Mouse (Mus musculus) CH12.LX (cell line): ENCODE results near the gene Actb. TPM values are rescaled to one million over a fixed set of nuclear protein-coding genes. Genes with fewer than 3 reads are reported as not detected.

Experiments
- DNase-seq: peaks from one replicate; pipeline ENCODE4 v3.0.0-alpha.2; 2013; ENCODE audit errors: extremely low read depth
- H3K27ac ChIP-seq: 2 replicates; pipeline ENCODE4 v1.5.1; 2012; ENCODE audit warnings: low read depth, mild to moderate bottlenecking, control low read depth, moderate library complexity; ENCODE audit not compliant: insufficient read depth
- H3K27me3 ChIP-seq: replicated peaks from 2 replicates; pipeline ENCODE3; 2012; ENCODE audit warnings: inconsistent platforms
- H3K36me3 ChIP-seq, 2 experiments: replicated peaks in 1 of 2; 2 replicates each; pipeline versions ENCODE3 to v1.6.1; 2012; ENCODE audit warnings: inconsistent platforms in 1 of 2, low read length in 1 of 2, mild to moderate bottlenecking in 1 of 2, mixed read lengths in 1 of 2, moderate library complexity in 1 of 2; ENCODE audit not compliant: control insufficient read depth in 1 of 2, insufficient read depth in 1 of 2
- H3K4me1 ChIP-seq, 2 experiments: 2 replicates each; pipeline ENCODE4 v1.6.1; 2012; ENCODE audit warnings: inconsistent platforms in 1 of 2, moderate library complexity in 1 of 2; ENCODE audit not compliant: insufficient read depth in 2 of 2, control insufficient read depth in 1 of 2
- H3K4me2 ChIP-seq: 2 replicates; pipeline ENCODE4 v1.6.1; 2012; ENCODE audit warnings: low read depth, mild to moderate bottlenecking, control low read depth; ENCODE audit not compliant: poor library complexity, insufficient read depth, severe bottlenecking
- H3K4me3 ChIP-seq, 3 experiments: fragments of 150-350 bp in 1 of 3; sonication (generic) in 1 of 3; replicated peaks in 1 of 3; 2 replicates each; pipeline versions ENCODE3 to v1.5.1; 2011 to 2012; ENCODE audit warnings: low read depth in 2 of 3, low read length in 2 of 3, mild to moderate bottlenecking in 2 of 3, moderate library complexity in 2 of 3, control low read depth in 1 of 3, improper control_type of control experiment in 1 of 3, inconsistent platforms in 1 of 3, mixed read lengths in 1 of 3; ENCODE audit not compliant: poor library complexity in 1 of 3
- H3K79me2 ChIP-seq: replicated peaks from 2 replicates; pipeline ENCODE4 v1.6.1; 2012; ENCODE audit warnings: mild to moderate bottlenecking, moderate library complexity; ENCODE audit not compliant: control insufficient read depth, poor library complexity, insufficient read depth, severe bottlenecking; ENCODE audit errors: extremely low read depth
- H3K9ac ChIP-seq: 2 replicates; pipeline ENCODE4 v1.6.1; 2012; ENCODE audit warnings: low read depth, mild to moderate bottlenecking, control low read depth, moderate library complexity; ENCODE audit not compliant: insufficient read depth
- H3K9me3 ChIP-seq: replicated peaks from 2 replicates; pipeline ENCODE3; 2012; ENCODE audit warnings: low read length, inconsistent platforms, mixed read lengths
- CHD1 ChIP-seq: IDR thresholded peaks from 2 replicates; pipeline ENCODE4 v1.6.1; 2012; ENCODE audit warnings: low read depth, low read length, improper control_type of control experiment, inconsistent platforms
- CHD2 ChIP-seq: IDR thresholded peaks from 2 replicates; pipeline ENCODE4 v1.6.1; 2011; ENCODE audit warnings: low read length, improper control_type of control experiment
- CTCF ChIP-seq, 2 experiments: IDR thresholded peaks in 1 of 2; conservative IDR thresholded peaks in 1 of 2; 2 replicates each; pipeline ENCODE4 v1.5.1; 2011 to 2012; ENCODE audit warnings: low read depth in 2 of 2, low read length in 2 of 2, improper control_type of control experiment in 1 of 2, inconsistent platforms in 1 of 2, mild to moderate bottlenecking in 1 of 2, moderate library complexity in 1 of 2
- E2F4 ChIP-seq: IDR thresholded peaks from 2 replicates; pipeline ENCODE4 v1.6.1; 2011; ENCODE audit warnings: low read depth, low read length, improper control_type of control experiment; ENCODE audit not compliant: insufficient replicate concordance
- ELF1 ChIP-seq: IDR thresholded peaks from 2 replicates; pipeline ENCODE4 v1.6.1; 2014; ENCODE audit warnings: low read depth, mild to moderate bottlenecking, inconsistent platforms, low read length, improper control_type of control experiment
- EP300 ChIP-seq: IDR thresholded peaks from 2 replicates; pipeline ENCODE4 v1.6.1; 2011; ENCODE audit warnings: low read length, improper control_type of control experiment
- GABPA ChIP-seq: IDR thresholded peaks from 2 replicates; pipeline ENCODE4 v1.6.1; 2012; ENCODE audit warnings: low read depth, low read length, improper control_type of control experiment, inconsistent platforms; ENCODE audit not compliant: insufficient replicate concordance
- IRF4 ChIP-seq: IDR thresholded peaks from 2 replicates; pipeline ENCODE4 v1.6.1; 2014; ENCODE audit warnings: low read depth, mild to moderate bottlenecking, inconsistent platforms, low read length, improper control_type of control experiment
- KAT2A ChIP-seq: IDR thresholded peaks from 2 replicates; pipeline ENCODE4 v1.6.1; 2012; ENCODE audit warnings: low read length, improper control_type of control experiment, inconsistent platforms; ENCODE audit not compliant: insufficient replicate concordance
- MAFK ChIP-seq: IDR thresholded peaks from 2 replicates; pipeline ENCODE4 v1.6.1; 2011; ENCODE audit warnings: low read length, improper control_type of control experiment; ENCODE audit not compliant: insufficient replicate concordance
- MAX ChIP-seq: IDR thresholded peaks from 2 replicates; pipeline ENCODE4 v1.6.1; 2011; ENCODE audit warnings: low read length, improper control_type of control experiment
- MYC ChIP-seq: IDR thresholded peaks from 2 replicates; pipeline ENCODE4 v1.6.1; 2011; ENCODE audit warnings: low read depth, mild to moderate bottlenecking, improper control_type of control experiment, low read length
- POLR2AphosphoS2 ChIP-seq: IDR thresholded peaks from 2 replicates; pipeline ENCODE4 v1.6.1; 2011; ENCODE audit warnings: low read depth, low read length, improper control_type of control experiment
- RAD21 ChIP-seq: IDR thresholded peaks from 2 replicates; pipeline ENCODE4 v1.6.1; 2011; ENCODE audit warnings: low read depth, mild to moderate bottlenecking, low read length, improper control_type of control experiment, moderate library complexity
- SMC3 ChIP-seq: IDR thresholded peaks from 2 replicates; pipeline ENCODE4 v1.6.1; 2011; ENCODE audit warnings: low read depth, low read length, improper control_type of control experiment
- UBTF ChIP-seq: IDR thresholded peaks from 2 replicates; pipeline ENCODE4 v1.6.1; 2012; ENCODE audit warnings: low read depth, mild to moderate bottlenecking, inconsistent platforms, low read length, improper control_type of control experiment, moderate library complexity
- ZKSCAN1 ChIP-seq: IDR thresholded peaks from 2 replicates; pipeline ENCODE4 v1.6.1; 2012; ENCODE audit warnings: low read depth, inconsistent platforms, low read length, improper control_type of control experiment, borderline replicate concordance
- ZNF384 ChIP-seq: IDR thresholded peaks from 2 replicates; pipeline ENCODE4 v1.6.1; 2012; ENCODE audit warnings: low read depth, low read length, improper control_type of control experiment, inconsistent platforms
- dilution Hi-C: fragments of 300-500 bp; cut with MboI; formaldehyde crosslinking; loops from 2 replicates; pipeline ENCODE4 v1.14.3; 2020; ENCODE audit warnings: low sequenced_read_pairs; ENCODE audit not compliant: extremely low pct_unique_long_range_greater_than_20kb, extremely low pct_ligation_motif_present
- in situ Hi-C: fragments of 300-500 bp; cut with MboI; formaldehyde crosslinking; loops from 3 replicates; pipeline ENCODE4 v1.14.3; 2019; ENCODE audit warnings: low sequenced_read_pairs, low pct_ligation_motif_present, low pct_unique_long_range_greater_than_20kb, mixed read lengths
- polyA plus RNA-seq: library from polyadenylated mRNA; unstranded; fragments of >175 nt; gene quantifications from 2 replicates; pipeline ENCODE4 v1.2.1, GENCODE M21; 2012; ENCODE audit warnings: low read depth; ENCODE audit not compliant: insufficient read length
- total RNA-seq, 2 experiments: library from RNA; depleted of rRNA; stranded (reverse); fragments of 300-350 nt in 1 of 2; fragments of >200 nt in 1 of 2; gene quantifications; 2 replicates each; pipeline ENCODE4 v1.2.3; 2012 to 2014

The Actb gene
- total and polyA plus RNA-seq, 3 experiments: 3,882 to 5,048 (median 4,756) TPM

DNA sequence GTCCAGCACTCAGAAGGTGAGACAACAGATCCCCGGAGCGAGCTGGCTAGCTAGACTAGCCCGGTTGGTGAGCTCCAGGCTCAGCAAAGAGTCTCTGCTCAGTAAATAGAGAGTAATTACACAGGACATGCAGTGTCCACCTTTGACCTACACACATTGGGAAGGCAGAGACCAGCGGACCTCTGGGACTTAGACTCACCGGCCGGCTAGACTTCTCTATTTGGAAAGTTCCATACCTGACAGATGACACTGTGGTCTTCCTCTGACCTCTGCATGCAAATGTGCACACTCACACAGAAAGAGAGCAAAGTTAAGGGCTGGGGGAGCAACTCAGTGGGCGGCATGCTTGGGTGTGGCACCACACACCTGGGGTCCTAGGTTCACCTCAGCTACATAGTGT lies 40.9 kb upstream of the Actb start (continued):
- TF ChIP-seq ELF1 (no peak), POLR2AphosphoS2 (no peak), ZKSCAN1 (no peak), MAX (peak; percentile 19; the same call in 1 of the 2 replicates), IRF4 (peak; percentile 83), MYC (peak; percentile 27; the same call in 1 of the 2 replicates), MAFK (no peak), UBTF (no peak), ZNF384 (0 out of 2 replicates have a peak, but pooled peaks have one; percentile 25), KAT2A (no peak), EP300 (peak; percentile 91), CHD2 (peak; percentile 64), CHD1 (no peak)
- TF ChIP-seq, all 38 proteins: peak for 12

GRCm38 (mm10) chr5:142944979-142945682 lies 38.6 kb upstream of the Actb start:
- in situ Hi-C loops: loop anchor here (25.0 kb wide), 1 partner anchor 342 kb away; the partner anchor contains the start of gene Zfp853
- Histone ChIP-seq H3K27ac (no peak overlapping the region), H3K4me3 (no peak overlapping the region), H3K36me3 (no peaks in the 10 kb centered on the region), H3K27me3 (no peaks in the 10 kb centered on the region), H3K9me3 (peaks cover 5% of the 10 kb centered on the region), H3K9ac (no peak overlapping the region), H3K79me2 (no peaks in the 10 kb centered on the region), H3K4me1 (peaks cover 23 to 39% of the 10 kb centered on the region in 2 experiments), H3K4me2 (no peak overlapping the region)
- TF ChIP-seq GABPA: no peak
- peak; percentile 64; the same call in 1 of the 2 replicates for TF ChIP-seq ZNF384
- TF ChIP-seq E2F4: no peak
- DNase-seq: no peak
- dilution Hi-C loops: no loop called here

DNA sequence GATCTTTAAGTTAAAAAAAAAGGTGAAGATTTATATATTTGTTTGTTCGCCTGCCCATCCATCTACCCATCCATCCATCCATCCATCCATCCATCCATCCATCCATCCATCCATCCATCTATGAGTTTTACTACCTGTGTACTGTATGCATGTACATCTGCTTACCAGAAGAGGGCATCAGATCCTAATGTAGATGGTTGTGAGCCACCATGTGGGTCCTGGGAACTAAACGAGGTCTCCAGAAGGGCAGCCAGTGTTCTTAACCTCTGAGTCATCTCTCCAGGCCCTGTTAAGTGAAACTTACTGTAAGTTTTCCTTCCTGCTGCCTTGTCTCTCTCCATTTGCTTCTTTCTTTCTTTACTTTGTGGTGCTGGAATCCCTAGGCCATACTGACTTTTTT lies 33.8 kb upstream of the Actb start:
- no peak overlapping the region for H3K4me3 ChIP-seq
- in situ Hi-C loops: loop anchor here (25.0 kb wide), 1 partner anchor 347 kb away; the partner anchor contains the start of gene Zfp853
- peaks cover 5% of the 10 kb centered on the region for H3K9me3 ChIP-seq
- DNase-seq: no peak
- H3K27ac ChIP-seq: no peak overlapping the region
- no peak overlapping the region for H3K4me2 ChIP-seq
- H3K4me1 ChIP-seq: peaks cover 5 to 19% of the 10 kb centered on the region in 2 experiments
- no peak overlapping the region for H3K9ac ChIP-seq
- no peaks in the 10 kb centered on the region for H3K27me3 ChIP-seq
- dilution Hi-C loops: no loop called here
- TF ChIP-seq ZKSCAN1 (no peak), ELF1 (no peak), CTCF (conservative IDR thresholded peaks at IDR 0.05 in 1 of 2, IDR thresholded peaks at IDR 0.05 in 1 of 2; ENCODE audit: low read depth in 2 of 2, low read length in 2 of 2) (peak in 1 of 2 experiments; percentile 57; a peak in 2 of 4 replicates), RAD21 (peak; percentile 59), SMC3 (peak; percentile 65)
- no peaks in the 10 kb centered on the region for H3K36me3 ChIP-seq
- no peaks in the 10 kb centered on the region for H3K79me2 ChIP-seq
